Mouse (Mus musculus): ENCODE measurements around the gene Rspo3. TPM values are rescaled to one million over a fixed set of nuclear protein-coding genes. Genes with fewer than 3 reads are reported as not detected.

Rspo3 gene
- polyA plus RNA-seq, 1 experiment from 2014 or later: 23.2 TPM

DNA sequence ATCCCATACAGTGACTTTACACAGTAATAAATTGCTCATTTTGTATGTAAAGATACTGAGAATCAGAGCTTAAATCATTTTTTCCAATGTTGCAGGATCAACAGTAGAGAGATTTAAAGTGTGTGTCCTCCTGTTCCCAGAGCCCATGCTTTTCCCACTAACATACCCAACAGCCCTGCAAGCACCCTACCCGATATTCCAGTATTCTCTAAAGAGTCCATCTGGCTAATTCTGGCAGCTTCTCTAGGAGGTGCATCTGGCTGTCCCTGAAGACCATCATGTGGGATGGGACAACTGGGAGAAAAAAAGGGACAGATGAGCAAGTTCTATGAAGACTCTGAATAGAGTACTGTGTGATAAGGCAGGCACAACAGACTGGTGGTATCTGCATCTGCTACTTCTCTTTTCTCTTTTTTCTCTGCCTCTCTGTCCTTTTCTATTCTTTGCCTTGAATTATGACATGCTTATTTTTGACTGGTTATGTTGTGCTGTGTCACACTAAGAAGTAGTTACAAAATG, 102.7 kb downstream of the Rspo3 start:
- H3K9ac ChIP-seq: no peak overlapping the region
- no peak overlapping the region for H3K4me2 ChIP-seq
- WGBS: 82% methylated on average over 1 of the region's 1 CpGs
- H3K4me1 ChIP-seq: no peaks in the 10 kb centered on the region
- H3K27me3 ChIP-seq: no peaks in the 10 kb centered on the region
- no peak overlapping the region for H3K27ac ChIP-seq
- no peaks in the 10 kb centered on the region for H3K9me3 ChIP-seq
- H3K4me3 ChIP-seq: no peak overlapping the region
- no peaks in the 10 kb centered on the region for H3K36me3 ChIP-seq
- no peak for ATAC-seq (ENCODE audit: insufficient number of reproducible peaks, insufficient read depth, low FRiP score, low TSS enrichment, low read depth)

DNA sequence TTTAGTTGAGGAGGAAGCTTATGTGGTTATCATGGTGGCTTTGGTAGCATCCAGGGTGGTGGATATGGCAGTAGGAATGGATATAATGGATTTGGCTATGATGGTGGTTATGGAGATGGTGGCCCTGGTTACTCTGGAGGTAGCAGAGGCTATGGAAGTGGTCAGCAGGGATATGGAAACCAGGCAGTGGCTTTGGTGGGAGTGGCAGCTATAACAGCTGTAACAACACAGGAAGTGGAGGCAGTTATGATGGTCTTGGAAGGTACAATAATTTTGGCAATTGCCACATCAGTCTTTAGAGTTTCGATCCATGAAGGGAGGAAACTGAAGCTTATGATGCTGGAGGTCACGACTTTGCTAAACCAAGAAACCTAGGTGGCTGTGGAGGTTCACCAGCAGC, 109.0 kb downstream of the Rspo3 start:
- WGBS: 75% methylated on average over 2 of the region's 2 CpGs
- no peaks in the 10 kb centered on the region for H3K9me3 ChIP-seq
- no peak overlapping the region for H3K27ac ChIP-seq
- no peak for ATAC-seq (ENCODE audit: insufficient number of reproducible peaks, insufficient read depth, low FRiP score, low TSS enrichment, low read depth)
- no peak overlapping the region for H3K9ac ChIP-seq
- H3K4me3 ChIP-seq: no peak overlapping the region
- no peaks in the 10 kb centered on the region for H3K27me3 ChIP-seq
- H3K4me1 ChIP-seq: no peaks in the 10 kb centered on the region
- no peak overlapping the region for H3K4me2 ChIP-seq
- no peaks in the 10 kb centered on the region for H3K36me3 ChIP-seq

DNA sequence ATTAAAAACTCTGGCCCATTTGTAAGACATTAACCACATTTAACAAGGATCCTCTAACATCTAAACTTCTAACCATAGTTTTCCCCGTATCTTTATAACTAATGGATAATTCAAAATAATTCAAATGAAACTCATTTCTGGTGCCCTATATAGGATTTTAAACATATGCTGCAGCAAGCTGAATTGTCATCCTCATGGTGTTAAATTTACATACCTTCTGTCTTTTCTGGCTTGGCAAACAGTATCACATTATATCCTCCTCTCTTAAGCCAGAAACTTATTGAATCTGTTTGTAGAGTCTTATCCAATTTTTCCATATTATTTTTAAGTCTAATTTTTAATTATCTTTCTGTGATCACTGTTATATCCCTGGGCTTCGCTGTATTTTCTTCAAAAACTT, 111.1 kb downstream of the Rspo3 start:
- H3K27ac ChIP-seq: no peak overlapping the region
- 75% methylated on average over 2 of the region's 2 CpGs for WGBS
- H3K36me3 ChIP-seq: no peaks in the 10 kb centered on the region
- no peaks in the 10 kb centered on the region for H3K4me1 ChIP-seq
- ATAC-seq (ENCODE audit: insufficient number of reproducible peaks, insufficient read depth, low FRiP score, low TSS enrichment, low read depth): no peak
- no peak overlapping the region for H3K4me3 ChIP-seq
- H3K27me3 ChIP-seq: no peaks in the 10 kb centered on the region
- no peaks in the 10 kb centered on the region for H3K9me3 ChIP-seq
- no peak overlapping the region for H3K9ac ChIP-seq
- H3K4me2 ChIP-seq: no peak overlapping the region

DNA sequence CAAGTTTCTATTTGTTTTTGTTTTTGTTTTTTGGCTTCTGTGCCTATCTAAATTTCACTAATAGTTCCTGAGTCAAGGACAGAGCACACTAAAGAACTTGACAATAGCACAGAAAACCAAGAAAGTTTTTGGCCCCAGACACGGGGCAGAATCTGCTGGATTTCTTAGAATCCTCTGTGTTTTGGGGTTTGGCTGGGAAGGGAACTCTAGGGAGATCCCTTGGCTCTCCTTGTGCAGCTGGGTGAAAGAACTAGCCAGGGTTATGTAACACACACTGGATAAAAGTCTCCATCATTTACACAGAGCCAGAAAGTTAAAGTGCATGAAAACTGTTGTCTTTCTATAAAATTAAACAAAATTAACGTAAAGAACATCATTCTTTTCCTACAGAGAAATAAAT, 121.3 kb downstream of the Rspo3 start:
- Histone ChIP-seq H3K9ac (no peak overlapping the region), H3K4me3 (no peak overlapping the region), H3K36me3 (no peaks in the 10 kb centered on the region), H3K27ac (no peak overlapping the region), H3K4me1 (no peaks in the 10 kb centered on the region), H3K4me2 (no peak overlapping the region), H3K9me3 (no peaks in the 10 kb centered on the region), H3K27me3 (no peaks in the 10 kb centered on the region)
- no peak for ATAC-seq (ENCODE audit: insufficient number of reproducible peaks, insufficient read depth, low FRiP score, low TSS enrichment, low read depth)
- 69% methylated on average over 2 of the region's 2 CpGs for WGBS

DNA sequence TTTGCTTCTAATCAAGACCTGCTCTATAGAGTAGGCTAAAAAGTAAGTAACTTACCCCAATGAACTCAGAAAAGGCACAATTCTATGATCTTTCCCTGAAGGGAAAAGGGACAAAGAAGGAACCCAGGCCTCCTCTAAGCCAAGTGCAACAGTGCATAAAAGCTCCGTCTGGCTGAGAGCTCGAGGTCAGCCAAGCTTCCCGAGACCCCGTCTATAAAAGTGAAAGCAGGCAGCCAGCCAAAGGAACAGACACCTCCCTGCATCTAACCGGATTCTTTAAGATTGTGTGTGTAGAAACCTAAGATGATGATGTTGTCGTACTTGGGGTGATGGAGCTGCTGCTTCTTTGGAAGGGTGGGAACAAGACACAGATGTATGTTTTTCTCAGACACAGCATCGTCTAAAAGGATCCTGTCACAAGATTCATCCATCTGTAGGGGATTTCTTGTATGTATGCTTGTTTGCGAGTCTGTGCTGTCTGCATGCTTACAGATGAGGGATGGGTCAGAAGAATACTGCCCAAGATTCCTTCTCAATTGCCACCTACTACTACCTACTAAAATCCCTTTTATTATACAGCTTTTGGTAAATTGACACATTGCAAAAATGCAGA, 132.9 kb downstream of the Rspo3 start:
- ATAC-seq (ENCODE audit: insufficient number of reproducible peaks, insufficient read depth, low FRiP score, low TSS enrichment, low read depth): no peak
- Histone ChIP-seq H3K9ac (no peak overlapping the region), H3K4me1 (no peaks in the 10 kb centered on the region), H3K36me3 (no peaks in the 10 kb centered on the region), H3K4me3 (no peak overlapping the region), H3K27me3 (no peaks in the 10 kb centered on the region), H3K27ac (no peak overlapping the region), H3K4me2 (no peak overlapping the region), H3K9me3 (no peaks in the 10 kb centered on the region)
- WGBS: 59% methylated on average over 8 of the region's 8 CpGs

Other genes starting within 250 kb of the Rspo3 start
- 20.6 and 22.4 TPM in 2 replicates for gene Echdc1, start 222.7 kb downstream of the Rspo3 start, polyA plus RNA-seq (2015; fragmentation: Nextera tagmentation; extraction: Ambion mirVana)
- gene Rnf146, start 173.4 kb downstream of the Rspo3 start, polyA plus RNA-seq (2015; fragmentation: Nextera tagmentation; extraction: Ambion mirVana): 53.3 and 60.3 TPM in 2 replicates

Data from embryonic facial prominence, embryonic 13.5 days (tissue).